Mouse (Mus musculus) NIH3T3 (cell line): Measurements from ENCODE around the gene Fam71e1.

Experiments used
- DNase-seq: peaks from one replicate; pipeline ENCODE4 v3.0.0-alpha.2; 2012; ENCODE audit warnings: low read depth

The Fam71e1 gene

DNA sequence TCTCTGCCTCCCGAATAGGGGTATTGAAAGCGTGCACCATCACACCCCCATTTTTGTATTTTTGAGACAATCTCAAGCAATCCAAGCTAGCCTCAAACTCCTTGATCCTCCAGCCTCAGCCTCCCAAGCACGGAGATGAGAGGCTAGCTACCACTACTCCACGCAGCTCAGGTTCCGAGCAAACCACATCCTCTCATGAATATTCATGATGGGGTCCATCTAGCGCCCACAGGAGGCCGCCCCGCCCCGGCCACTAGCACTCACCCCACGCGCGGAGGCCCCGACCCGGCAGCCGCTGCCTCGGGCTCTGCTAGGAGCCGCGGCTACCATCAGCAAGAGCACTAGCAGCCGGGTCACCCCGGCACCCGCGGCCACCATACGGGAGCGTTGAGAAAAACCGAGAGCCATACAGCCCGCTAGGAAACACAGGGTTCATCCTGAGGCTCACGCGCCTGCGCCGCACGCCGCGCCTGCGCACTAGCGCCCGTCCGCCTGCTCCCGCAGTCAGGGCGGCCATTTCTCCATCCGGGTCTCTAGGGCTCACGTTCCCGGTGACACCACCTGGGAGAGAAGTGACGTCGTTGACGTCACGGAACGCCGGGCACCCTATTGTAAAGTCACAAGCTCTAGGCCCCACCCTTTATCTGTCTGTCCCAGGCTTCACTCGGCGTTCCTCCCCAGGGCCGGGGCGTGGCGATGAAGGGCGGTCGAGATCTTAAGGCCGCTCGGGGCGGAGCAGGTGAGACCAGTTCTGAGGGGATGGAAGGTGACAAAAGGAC is at the start of gene Fam71e1, which contains the start of gene Emc10:
Gene Fam71e1, plus strand, starts transcription at position 590 of the 779 bp plus-strand sequence.
Gene Emc10, minus strand, starts transcription at position 538 of the 779 bp plus-strand sequence.
- peak; percentile 100 for DNase-seq

DNA sequence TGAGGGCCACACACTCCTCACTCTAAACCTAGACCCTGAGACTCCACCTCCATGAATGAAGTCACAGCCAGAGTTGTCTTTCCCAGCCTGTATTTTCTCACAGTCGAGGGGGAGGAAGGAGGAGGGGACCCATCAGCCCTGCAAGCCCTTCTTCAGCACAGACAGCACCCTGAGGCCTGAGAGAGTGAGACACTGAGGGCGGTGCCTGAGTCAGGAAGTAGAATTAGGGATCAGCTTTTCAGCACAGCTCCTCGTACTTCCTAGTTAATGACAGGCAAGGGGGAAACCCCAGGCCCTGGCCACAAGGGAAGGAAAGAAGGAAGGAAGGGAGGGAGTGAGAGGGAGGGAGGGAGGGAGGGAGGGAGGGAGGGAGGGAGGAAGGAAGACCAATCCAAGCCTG is 43.1 kb upstream of the Fam71e1 start:
- peak; percentile 49 for DNase-seq

DNA sequence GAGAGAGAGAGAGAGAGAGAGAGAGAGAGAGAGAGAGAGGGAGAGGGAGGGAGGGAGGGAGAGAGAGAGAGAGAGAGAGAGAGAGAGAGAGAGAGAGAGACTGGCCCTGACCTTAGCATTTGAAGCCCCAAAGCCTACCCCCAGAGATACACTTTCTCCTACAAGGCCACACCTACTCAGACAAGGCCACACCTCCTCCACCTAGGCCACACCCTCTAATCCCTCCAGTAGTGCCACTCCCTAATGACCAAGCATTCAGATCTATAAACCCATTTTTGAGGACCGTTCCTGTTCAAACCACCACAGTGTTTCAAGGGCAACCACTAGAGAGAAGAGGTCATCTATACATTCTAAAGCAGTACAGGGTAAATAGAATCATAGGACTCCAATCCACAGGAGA is 40.1 kb upstream of the Fam71e1 start:
- no peak for DNase-seq

DNA sequence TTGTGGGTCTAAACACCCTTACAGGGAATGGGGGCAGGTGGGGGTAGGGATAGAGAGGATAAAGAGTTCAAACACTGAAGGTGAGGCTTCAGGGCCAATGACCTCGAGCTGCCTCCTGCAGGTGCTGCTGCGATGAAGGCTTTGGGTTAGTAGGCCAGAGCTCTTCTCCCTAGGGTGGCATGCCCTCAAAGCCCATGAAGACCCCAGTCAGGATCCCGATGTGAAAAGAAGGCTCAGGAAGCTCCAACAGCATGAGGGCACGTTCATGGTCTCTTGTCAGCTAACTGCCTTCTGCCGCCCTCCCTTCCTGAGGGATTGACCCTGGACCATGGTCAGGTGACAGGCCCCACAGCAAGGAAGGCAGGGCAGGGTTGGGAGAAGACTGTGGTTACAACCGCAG is 36.3 kb upstream of the Fam71e1 start:
- no peak for DNase-seq

GRCm38 (mm10) chr7:44460767-44461502 is 35.4 kb upstream of the Fam71e1 start:
- DNase-seq = no peak

GRCm38 (mm10) chr7:44461503-44462217 is 34.7 kb upstream of the Fam71e1 start:
- no peak for DNase-seq

DNA sequence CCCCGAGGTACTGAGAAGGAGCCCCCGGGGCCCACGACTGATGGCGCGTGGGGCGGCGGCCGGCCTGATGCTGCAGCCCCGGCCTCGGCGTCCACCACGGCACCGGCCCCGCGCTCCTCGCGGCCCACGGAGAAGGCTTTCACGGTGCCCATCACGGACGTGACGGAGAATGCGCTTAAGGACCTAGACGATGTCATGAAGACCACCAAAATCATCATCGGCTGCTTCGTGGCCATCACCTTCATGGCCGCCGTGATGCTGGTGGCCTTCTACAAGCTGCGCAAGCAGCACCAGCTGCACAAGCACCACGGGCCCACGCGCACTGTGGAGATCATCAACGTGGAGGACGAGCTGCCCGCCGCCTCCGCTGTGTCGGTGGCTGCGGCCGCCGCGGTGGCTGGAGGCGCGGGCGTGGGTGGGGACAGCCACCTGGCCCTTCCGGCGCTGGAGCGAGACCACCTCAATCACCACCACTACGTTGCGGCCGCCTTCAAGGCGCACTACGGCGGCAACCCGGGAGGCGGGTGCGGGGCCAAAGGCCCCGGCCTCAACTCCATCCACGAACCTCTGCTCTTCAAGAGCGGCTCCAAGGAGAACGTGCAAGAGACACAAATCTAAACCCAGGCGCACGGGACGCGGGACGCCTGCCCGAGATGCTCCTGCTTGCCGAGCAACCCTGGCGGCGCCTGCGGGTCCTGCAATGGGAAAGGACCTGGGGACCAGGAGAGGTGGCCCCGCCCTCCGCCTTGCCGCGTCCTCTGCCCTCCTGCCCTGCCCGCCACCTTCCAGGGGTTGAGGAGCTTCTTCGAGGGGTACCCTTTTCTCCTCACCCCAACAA is 33.9 kb upstream of the Fam71e1 start:
- DNase-seq = no peak

GRCm38 (mm10) chr7:44463056-44463425 is 33.3 kb upstream of the Fam71e1 start:
- no peak for DNase-seq

DNA sequence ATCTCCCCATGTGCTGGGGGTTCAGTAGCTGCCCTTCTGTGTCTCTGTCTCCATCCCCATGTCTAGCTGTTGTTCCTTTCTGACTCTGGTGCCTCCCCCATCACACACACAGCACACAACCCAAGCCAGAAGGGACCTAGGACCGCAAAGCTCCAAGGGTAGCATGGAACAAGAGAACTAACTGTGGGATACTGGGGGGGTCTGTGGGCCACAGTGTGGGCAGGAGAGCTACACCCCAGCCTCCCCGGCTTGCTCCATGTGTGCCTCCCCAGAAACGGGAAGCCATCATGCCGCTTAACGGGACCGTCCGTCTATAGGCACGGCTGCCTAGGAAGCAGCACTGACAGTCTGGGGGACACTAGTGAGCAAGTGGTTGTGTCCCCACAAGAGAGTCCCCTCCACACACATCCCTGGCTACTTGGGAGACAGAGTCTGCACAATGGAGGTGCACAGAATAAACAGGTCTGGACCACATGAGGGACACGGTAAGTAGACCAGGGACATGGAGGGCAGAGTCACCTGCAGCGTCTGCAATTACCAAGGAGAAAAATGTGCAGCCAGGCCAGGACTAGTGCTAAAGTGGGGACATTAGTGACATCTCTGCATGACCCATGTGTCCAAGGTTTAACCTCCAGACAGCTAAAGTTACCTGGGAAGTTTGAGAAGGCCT is 32.7 kb upstream of the Fam71e1 start:
- no peak for DNase-seq

GRCm38 (mm10) chr7:44464511-44464910 is 31.9 kb upstream of the Fam71e1 start:
- DNase-seq = no peak

DNA sequence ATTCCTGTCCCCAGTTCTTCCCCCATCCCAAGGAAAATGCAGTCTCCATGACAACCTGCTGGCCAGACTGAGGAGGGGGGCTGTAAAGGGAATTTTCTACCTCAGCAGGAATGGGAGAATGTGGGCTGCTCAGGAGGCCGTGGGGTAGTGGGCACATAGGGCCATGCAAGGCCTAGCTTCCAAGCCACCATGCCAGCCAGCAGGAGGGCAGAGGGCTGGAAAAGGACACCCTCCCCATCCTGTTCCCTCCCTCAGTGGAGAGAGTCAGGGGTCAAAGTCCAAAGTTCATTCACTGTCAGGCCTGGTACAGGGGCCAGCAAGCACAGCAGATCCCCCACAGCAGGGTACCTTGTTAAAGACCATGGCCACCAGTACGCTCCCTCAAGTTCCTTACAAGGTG is 31.3 kb upstream of the Fam71e1 start, which contains the start of gene Aspdh:
Gene Aspdh, plus strand, starts transcription at position 281 of the 400 bp plus-strand sequence.
- no peak for DNase-seq

DNA sequence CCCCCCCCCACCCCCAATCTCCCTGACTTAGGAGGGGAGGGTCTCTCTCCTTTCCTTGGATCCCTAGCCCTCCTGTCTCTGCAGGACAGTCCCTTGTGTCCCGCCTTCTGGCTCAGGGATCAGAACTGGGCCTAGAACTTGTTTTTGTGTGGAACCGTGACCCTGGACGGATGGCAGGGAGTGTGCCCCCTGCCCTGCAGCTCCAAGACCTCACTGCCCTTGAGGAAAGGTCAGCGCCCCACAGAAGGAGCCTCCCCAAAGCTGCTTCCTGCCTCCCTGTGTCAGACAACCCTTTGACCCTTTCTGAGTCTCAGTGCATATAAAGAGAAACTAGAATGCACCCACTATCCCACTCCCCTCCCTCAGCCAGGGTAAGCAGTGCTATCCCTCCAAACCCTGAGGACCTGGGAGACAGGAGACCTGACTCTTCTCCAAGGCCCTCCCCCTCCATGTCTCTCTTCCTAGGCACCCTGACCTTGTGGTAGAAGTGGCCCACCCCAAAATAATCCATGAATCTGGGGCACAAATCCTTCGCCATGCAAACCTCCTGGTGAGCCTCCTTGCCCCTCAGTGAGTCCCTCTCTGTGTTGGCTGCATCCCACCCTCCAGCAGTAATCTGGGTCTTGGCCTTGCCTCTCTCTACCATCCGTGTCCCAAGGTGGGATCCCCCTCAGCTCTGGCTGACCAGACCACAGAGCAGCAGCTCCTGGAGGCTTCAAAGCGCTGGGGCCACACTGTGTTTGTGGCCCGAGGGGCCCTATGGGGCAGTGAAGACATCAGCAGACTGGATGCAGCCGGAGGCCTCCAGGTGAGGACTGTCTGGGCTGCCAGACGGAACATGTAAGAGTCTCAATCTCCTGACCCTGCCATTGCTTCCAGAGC is 30.1 kb upstream of the Fam71e1 start:
- DNase-seq = no peak

- DNase-seq = no peak
Measured at GRCm38 (mm10) chr7:44466888-44467311, 29.5 kb upstream of the Fam71e1 start.

DNA sequence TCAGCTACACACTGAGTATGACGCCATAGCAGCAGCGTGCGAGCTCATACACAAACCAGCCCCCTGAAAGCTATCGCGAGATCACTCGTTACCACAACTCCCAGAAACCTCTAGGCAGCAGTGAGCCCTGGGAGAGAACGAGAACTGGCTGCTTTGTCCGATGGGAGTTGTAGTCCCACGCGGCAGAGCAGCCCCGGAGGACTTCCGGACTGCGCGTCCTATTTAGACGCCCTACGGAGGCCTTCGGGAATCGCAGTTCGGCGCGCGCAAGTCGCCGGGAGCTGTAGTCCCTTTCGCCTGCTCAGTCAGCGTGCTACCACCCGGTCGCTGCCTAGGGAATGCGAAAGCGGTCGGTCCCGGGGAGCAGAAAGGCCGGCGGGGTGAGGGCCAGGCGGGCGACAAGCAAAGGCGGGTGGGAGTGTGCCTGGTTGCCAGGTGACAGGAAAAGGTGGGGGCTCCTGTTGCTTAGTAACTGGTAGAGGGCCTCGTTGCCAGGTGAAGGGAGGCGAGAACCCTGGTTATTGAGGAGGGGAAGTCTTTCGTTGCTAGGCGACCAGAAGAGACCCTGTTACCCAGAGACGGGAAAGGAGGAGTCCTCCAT is 28.5 kb upstream of the Fam71e1 start, which contains the start of gene Josd2:
Gene Josd2, plus strand, starts transcription at position 170 of the 601 bp plus-strand sequence.
- DNase-seq = peak; percentile 98

- peak; percentile 15 for DNase-seq
Measured at GRCm38 (mm10) chr7:44468644-44469285, 27.6 kb upstream of the Fam71e1 start.

DNA sequence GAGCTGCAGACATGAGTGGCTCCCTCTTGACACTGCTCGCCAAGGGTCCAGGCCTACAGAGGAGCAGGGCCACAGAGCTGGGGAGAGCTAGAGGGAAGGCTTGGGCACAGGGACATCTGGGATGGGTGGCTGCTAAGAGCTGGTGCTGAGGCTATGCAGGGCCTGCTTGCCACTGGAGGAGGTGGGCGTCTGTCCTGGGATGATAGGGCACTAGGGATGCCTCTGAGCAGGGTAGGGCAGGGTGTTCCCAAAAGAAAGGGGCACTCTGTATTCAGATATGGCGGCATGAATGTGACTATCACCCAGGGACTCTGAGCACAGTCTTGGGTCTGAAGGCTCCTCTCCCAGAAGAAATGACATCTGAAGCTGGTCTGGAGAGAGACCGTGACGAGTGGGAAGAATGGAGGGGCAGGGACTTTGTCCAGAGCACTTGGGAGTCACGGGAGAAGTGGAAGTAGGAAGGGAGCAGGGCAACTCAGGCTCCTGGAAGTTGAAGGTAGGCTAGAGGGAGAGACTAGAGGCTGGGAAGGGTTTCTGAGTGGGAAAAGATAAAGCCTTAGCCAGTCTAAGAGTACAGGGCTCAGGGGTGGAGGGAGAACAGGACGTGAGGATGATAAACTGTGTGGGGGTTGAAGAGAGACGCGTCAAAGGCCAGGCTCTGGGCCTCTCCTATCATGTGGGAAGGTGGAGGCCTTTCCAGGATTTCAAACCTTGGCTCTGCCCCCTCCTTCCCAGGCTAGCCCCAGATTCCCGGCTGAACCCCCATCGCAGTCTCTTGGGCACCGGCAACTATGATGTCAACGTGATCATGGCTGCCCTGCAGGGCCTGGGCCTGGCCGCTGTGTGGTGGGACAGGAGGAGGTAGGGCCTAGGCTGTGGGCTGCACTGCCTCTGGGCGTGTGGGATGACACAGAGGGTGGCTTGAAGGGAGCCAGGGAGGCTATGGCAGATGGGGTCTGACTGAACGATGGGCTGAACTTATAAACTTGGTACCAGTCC is 26.4 kb upstream of the Fam71e1 start:
- no peak for DNase-seq

- DNase-seq = no peak
Measured at GRCm38 (mm10) chr7:44470696-44471612, 25.4 kb upstream of the Fam71e1 start.
